Comparison of ENCODE assay signal across 28 mouse cellular contexts in genomic region chr14:30581238-30581637, GRCm38 (mm10). TPM values are rescaled to one million over a fixed set of nuclear protein-coding genes. Genes with fewer than 3 reads are reported as not detected.
A peak's percentile ranks its signal among the peaks of the same experiment; 100 is the strongest.
DNase-seq lines count a peak whose midpoint lies in the region; ATAC-seq and TF ChIP-seq lines count a peak whose summit lies in the region.
"Had no signal": no experiment of that assay in that cellular context is flagged by ENCODE, and none has a peak within 500 bp of the region (broad histone marks: within the 10 kb centered on the region; RNA-seq: fewer than 3 reads in every experiment).

No protein-coding gene starts in this region.

- 0 out of 2 replicates have a peak, but pooled peaks have one; percentile 1 for TF ChIP-seq CTCF in kidney, postnatal 0 days (IDR thresholded peaks at IDR 0.05; ENCODE audit: low read depth)

- 70% methylated on average over 1 of the region's 1 CpGs for WGBS in kidney, postnatal 0 days
- WGBS in neural tube, embryonic 13.5 days: 63% methylated on average over 1 of the region's 1 CpGs
- WGBS in neural tube, embryonic 15.5 days: 71% methylated on average over 1 of the region's 1 CpGs

- no peak overlapping the region for H3K9ac ChIP-seq in kidney, postnatal 0 days (ENCODE audit: low read depth, low read length)
- H3K9ac ChIP-seq in neural tube, embryonic 13.5 days: 0 out of 2 replicates have a peak overlapping the region, but pooled peaks have one; percentile 17
- no peak overlapping the region for H3K9ac ChIP-seq in neural tube, embryonic 15.5 days (replicated peaks)
- H3K9ac ChIP-seq: embryonic facial prominence, embryonic 13.5 days; embryonic facial prominence, embryonic 15.5 days; forebrain, embryonic 12.5 days had no signal

- no peaks in the 10 kb centered on the region for H3K27me3 ChIP-seq in kidney, postnatal 0 days (ENCODE audit: insufficient read depth, low read length)
- no peaks in the 10 kb centered on the region for H3K27me3 ChIP-seq in neural tube, embryonic 13.5 days
- H3K27me3 ChIP-seq in neural tube, embryonic 15.5 days (replicated peaks): no peaks in the 10 kb centered on the region
- H3K27me3 ChIP-seq: CH12.LX; embryonic facial prominence, embryonic 13.5 days; embryonic facial prominence, embryonic 15.5 days; forebrain, embryonic 12.5 days; Patski had no signal

- peaks cover 12% of the 10 kb centered on the region for H3K4me1 ChIP-seq in kidney, postnatal 0 days (replicated peaks; ENCODE audit: insufficient read depth, low read length)
- peaks cover 15% of the 10 kb centered on the region for H3K4me1 ChIP-seq in neural tube, embryonic 13.5 days (replicated peaks)
- H3K4me1 ChIP-seq in neural tube, embryonic 15.5 days: peaks cover 6% of the 10 kb centered on the region

- no peaks in the 10 kb centered on the region for H3K9me3 ChIP-seq in kidney, postnatal 0 days (replicated peaks; ENCODE audit: low read length)
- H3K9me3 ChIP-seq in neural tube, embryonic 13.5 days: no peaks in the 10 kb centered on the region
- H3K9me3 ChIP-seq in neural tube, embryonic 15.5 days (replicated peaks): no peaks in the 10 kb centered on the region
- H3K9me3 ChIP-seq: embryonic facial prominence, embryonic 13.5 days; embryonic facial prominence, embryonic 15.5 days; forebrain, embryonic 10.5 days; forebrain, embryonic 12.5 days; G1E had no signal

- no peak for ATAC-seq in kidney, postnatal 0 days (replicated peaks; ENCODE audit: low FRiP score, low read depth)
- ATAC-seq in neural tube, embryonic 13.5 days (ENCODE audit: low read depth): no peak
- no peak for ATAC-seq in neural tube, embryonic 15.5 days (ENCODE audit: low FRiP score)
- ATAC-seq in activated CD4-positive, CD25-positive, alpha-beta regulatory T cell, adult 4 months: peak; percentile 48
- no peak for ATAC-seq in frontal cortex, adult (ENCODE audit: low TSS enrichment)
- ATAC-seq: forebrain, embryonic 14.5 days; forebrain, embryonic 16.5 days; Patski had no signal

- H3K4me3 ChIP-seq in kidney, postnatal 0 days (replicated peaks; ENCODE audit: low read depth, low read length): no peak overlapping the region
- H3K4me3 ChIP-seq in neural tube, embryonic 13.5 days: no peak overlapping the region
- H3K4me3 ChIP-seq in neural tube, embryonic 15.5 days (replicated peaks): no peak overlapping the region
- H3K4me3 ChIP-seq: embryonic facial prominence, embryonic 13.5 days; embryonic facial prominence, embryonic 15.5 days; erythroblast, embryonic 14.5 days; forebrain, embryonic 10.5 days; forebrain, embryonic 12.5 days had no signal

- DNase-seq in kidney, postnatal 0 days (ENCODE audit: low spot score): no peak
- no peak for DNase-seq in kidney, postnatal 10 days
- no peak for DNase-seq in heart, adult 9 months (ENCODE audit: low spot score in 2 of 2)
- DNase-seq: adrenal gland, adult 2 months; adrenal gland, postnatal 10 days; adrenal gland, postnatal 25 days; B cell, adult 2 months; cerebellum, adult 11 months; cerebellum, adult 18-20 months; cerebellum, adult 8-10 months; cerebellum, adult 9-11 months; cerebellum, postnatal 14 days; cerebellum, postnatal 36 days; embryo, embryonic 11 days had no signal

- no peaks in the 10 kb centered on the region for H3K36me3 ChIP-seq in kidney, postnatal 0 days (ENCODE audit: insufficient read depth, low read length)
- H3K36me3 ChIP-seq in neural tube, embryonic 13.5 days: peaks cover 3% of the 10 kb centered on the region
- no peaks in the 10 kb centered on the region for H3K36me3 ChIP-seq in neural tube, embryonic 15.5 days
- H3K36me3 ChIP-seq: embryonic facial prominence, embryonic 13.5 days; embryonic facial prominence, embryonic 15.5 days had no signal

- H3K27ac ChIP-seq in kidney, postnatal 0 days: no peak overlapping the region
- H3K27ac ChIP-seq in neural tube, embryonic 13.5 days (replicated peaks): no peak overlapping the region
- no peak overlapping the region for H3K27ac ChIP-seq in neural tube, embryonic 15.5 days (replicated peaks)
- H3K27ac ChIP-seq: embryonic facial prominence, embryonic 13.5 days; embryonic facial prominence, embryonic 15.5 days; forebrain, embryonic 10.5 days; forebrain, embryonic 12.5 days had no signal

- H3K4me2 ChIP-seq in kidney, postnatal 0 days (ENCODE audit: low read length): no peak overlapping the region
- H3K4me2 ChIP-seq in neural tube, embryonic 13.5 days: no peak overlapping the region
- no peak overlapping the region for H3K4me2 ChIP-seq in neural tube, embryonic 15.5 days
- H3K4me2 ChIP-seq: embryonic facial prominence, embryonic 13.5 days; embryonic facial prominence, embryonic 15.5 days; forebrain, embryonic 12.5 days had no signal

RNA-seq across cellular contexts. Expression of gene Tkt, which starts 33.1 kb away (rescaled TPM):
- 238 and 253 TPM in 2 replicates for polyA plus RNA-seq in kidney, postnatal 0 days (2015; fragmentation: Nextera tagmentation; extraction: Ambion mirVana)
- polyA plus RNA-seq in neural tube, embryonic 13.5 days (2015; fragmentation: Nextera tagmentation; extraction: Ambion mirVana): 197 and 213 TPM in 2 replicates
- 270 and 288 TPM in 2 replicates for polyA plus RNA-seq in neural tube, embryonic 15.5 days (2015; fragmentation: Nextera tagmentation; extraction: Ambion mirVana)
- 100 to 1,000 TPM; 180 to 266 TPM for polyA plus RNA-seq in activated CD4-positive, CD25-positive, alpha-beta regulatory T cell, adult 4 months (2017; shearing (Covaris generic))

RNA-seq across cellular contexts. Expression of gene Prkcd, which starts 44.8 kb away (rescaled TPM):
- polyA plus RNA-seq in kidney, postnatal 0 days (2015; fragmentation: Nextera tagmentation; extraction: Ambion mirVana): 44.9 and 46.9 TPM in 2 replicates
- 55.1 and 63.4 TPM in 2 replicates for polyA plus RNA-seq in neural tube, embryonic 13.5 days (2015; fragmentation: Nextera tagmentation; extraction: Ambion mirVana)
- 35.2 and 41.8 TPM in 2 replicates for polyA plus RNA-seq in neural tube, embryonic 15.5 days (2015; fragmentation: Nextera tagmentation; extraction: Ambion mirVana)
- polyA plus RNA-seq in activated CD4-positive, CD25-positive, alpha-beta regulatory T cell, adult 4 months (2017; shearing (Covaris generic)): 10 to 100 TPM; 29.4 to 30.1 TPM
